Mouse (Mus musculus): ENCODE data around the gene Slc39a10.

- TF ChIP-seq CTCF (IDR thresholded peaks at IDR 0.05; ENCODE audit: low read depth, low read length) (no peak), POLR2A (IDR thresholded peaks at IDR 0.05; ENCODE audit: extremely low read depth, insufficient read depth, low read length) (no peak)
Observed at GRCm38 (mm10) chr1:46805074-46805473, 87.6 kb downstream of the Slc39a10 start.

All from liver, adult 2 months (tissue).